Mouse (Mus musculus): Measurements from ENCODE around the gene Pdxk.

- TF ChIP-seq CTCF (IDR thresholded peaks at IDR 0.05; ENCODE audit: extremely low read depth, insufficient read depth, low read length) (no peak), POLR2A (IDR thresholded peaks at IDR 0.05; ENCODE audit: extremely low read depth, insufficient read depth, low read length) (no peak)
These were observed 38.5 kb downstream of the Pdxk start for GRCm38 (mm10) chr10:78426117-78426735.
